Mouse (Mus musculus): ENCODE data around the gene Cd9.

- TF ChIP-seq FLI1 (IDR thresholded peaks at IDR 0.05; ENCODE audit: low read length) (no peak), GATA1 (IDR thresholded peaks at IDR 0.05; ENCODE audit: borderline replicate concordance, low read length) (no peak)
Measured at GRCm38 (mm10) chr6:125436753-125437152, 57.8 kb downstream of the Cd9 start.
